Mouse (Mus musculus): Measurements from ENCODE around the gene Wdr41.

DNA sequence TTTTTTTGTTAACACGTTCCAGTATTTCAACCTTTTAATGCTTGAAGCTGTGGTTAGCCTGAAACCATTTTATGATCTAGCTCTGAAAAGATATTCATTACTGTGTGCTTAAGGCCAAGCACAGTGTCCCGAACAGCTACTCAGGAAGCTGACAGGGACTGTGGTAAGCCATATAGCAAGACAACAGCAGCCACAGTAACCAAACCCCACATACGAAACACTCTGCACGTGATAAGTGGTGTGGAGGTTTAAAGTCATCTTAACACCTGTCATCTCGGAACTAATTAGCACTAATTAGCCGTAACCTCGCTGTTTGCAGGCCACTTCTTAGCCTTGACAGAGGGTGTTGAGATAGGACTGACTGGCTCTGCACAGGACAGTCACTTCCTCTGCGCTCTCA is 31.1 kb downstream of the Wdr41 start:
- TF ChIP-seq CTCF (conservative IDR thresholded peaks at IDR 0.05 in 1 of 2, IDR thresholded peaks at IDR 0.05 in 1 of 2; ENCODE audit: low read depth in 2 of 2, low read length in 2 of 2) (no peak), UBTF (IDR thresholded peaks at IDR 0.05; ENCODE audit: low read depth, low read length) (no peak), ZMIZ1 (IDR thresholded peaks at IDR 0.05; ENCODE audit: low read depth, low read length) (no peak), USF1 (IDR thresholded peaks at IDR 0.05; ENCODE audit: low read depth, low read length) (no peak), E2F4 (IDR thresholded peaks at IDR 0.05; ENCODE audit: insufficient replicate concordance, low read depth, low read length) (no peak)

Data from CH12.LX (cell line).